In the genomic region with DNA sequence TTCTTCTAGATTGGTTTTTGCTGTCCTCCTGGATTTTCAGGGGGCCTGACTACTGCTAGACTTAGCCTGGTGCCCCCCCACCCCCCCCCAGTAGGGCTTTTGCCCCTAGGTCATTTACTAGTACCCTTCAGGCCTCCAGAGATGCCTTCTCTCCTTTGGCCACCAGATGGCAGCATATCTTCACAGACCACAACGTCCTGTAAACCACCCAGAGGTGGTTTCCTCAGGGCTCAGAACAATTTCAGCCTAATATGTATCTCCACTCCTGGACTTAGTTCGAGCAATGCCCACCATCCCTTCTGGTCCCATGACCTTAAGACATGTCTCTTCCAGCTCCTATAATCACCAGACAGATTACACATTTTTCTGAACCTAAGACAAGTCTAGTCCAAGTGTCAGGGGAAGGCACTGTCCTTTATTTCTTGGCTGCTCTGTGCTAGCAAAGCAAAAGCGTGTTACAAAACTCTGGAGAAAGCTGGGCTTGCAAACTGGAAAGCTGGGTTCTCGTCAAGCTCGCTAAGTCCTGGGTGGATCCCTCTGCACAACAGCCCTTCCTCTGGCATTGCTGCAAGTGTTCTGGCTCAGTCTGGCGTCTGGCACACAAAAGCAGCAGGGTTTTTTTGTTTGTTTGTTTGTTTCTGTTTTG, we compare ENCODE assay signal across 9 mouse cellular contexts. TPM values are rescaled to one million over a fixed set of nuclear protein-coding genes. Genes with fewer than 3 reads are reported as not detected.
DNase-seq lines count a peak whose midpoint lies in the region; ATAC-seq and TF ChIP-seq lines count a peak whose summit lies in the region.
"Had no signal": no experiment of that assay in that cellular context is flagged by ENCODE, and none has a peak within 500 bp of the region (broad histone marks: within the 10 kb centered on the region; RNA-seq: fewer than 3 reads in every experiment).

No protein-coding gene starts in this region.

- peak; percentile 71 for TF ChIP-seq CTCF in Patski (IDR thresholded peaks at IDR 0.05)

- in situ Hi-C loops in Patski (cut with MboI; ENCODE audit: low pct_unique_long_range_greater_than_20kb): loop anchor here (5.0 to 10.0 kb wide), 2 partner anchors 241 to 398 kb away; no protein-coding TSS in a partner anchor

- no peak for ATAC-seq in Patski
- ATAC-seq in megakaryocyte progenitor cell, adult 5-6 weeks (replicated peaks; ENCODE audit: poor library complexity): peak; percentile 90

- no peak for DNase-seq in Patski (ENCODE audit: low read depth, low spot score)
- DNase-seq in cerebellum, adult 9-11 months: peak; percentile 39
- DNase-seq in frontal cortex, adult 2 months (ENCODE audit: extremely low spot score in 1 of 2, low spot score in 1 of 2): peak; percentile 30 to 92
- peak; percentile 75 for DNase-seq in hindlimb bud, embryonic 11.5 days (ENCODE audit: extremely low spot score, low read depth, low spot score)
- DNase-seq in left cerebral cortex, adult 18-20 months (ENCODE audit: low spot score in 2 of 2): peak; percentile 70 to 90
- DNase-seq in right cerebral cortex, postnatal 14 days: peak; percentile 82
- peak; percentile 61 to 77 for DNase-seq in urinary bladder, postnatal 36 days (ENCODE audit: low spot score in 2 of 2)

- POLR2A ChIA-PET in Patski (lab: Charles Lee): no interaction called here

- CTCF ChIA-PET in Patski (lab: Charles Lee): interaction anchor here (0.7 to 1.6 kb wide), 6 partner anchors 10 to 255 kb away, joined by 3 to 8 read pairs (median 4); no protein-coding TSS in a partner anchor

- H3K27me3 ChIP-seq in Patski: peaks cover 15% of the 10 kb centered on the region

RNA-seq across cellular contexts. Expression of a gene that starts 38.0 kb away (rescaled TPM):
- polyA plus RNA-seq in Patski (2021): 0.06 TPM
- polyA plus RNA-seq in frontal cortex, adult 2 months (2012; rRNA removed): 0.11 and 0.24 TPM in 2 replicates
- under 1 TPM in 1 of 2 experiments, not detected in 1; 0.21 TPM for total RNA-seq in left cerebral cortex, adult 18-20 months (2021)
- total RNA-seq in megakaryocyte progenitor cell, adult 5-6 weeks (2015): 0.27 TPM in 1 of 2 replicates, not detected in the other
- total RNA-seq in megakaryocyte progenitor cell, adult 5-6 weeks (2017): not detected in 2 replicates
- polyA plus RNA-seq: myocyte had no signal
